Mouse (Mus musculus) lung, embryonic 14.5 days (tissue): ENCODE results near the gene Eef1akmt3. TPM values are rescaled to one million over a fixed set of nuclear protein-coding genes. Genes with fewer than 3 reads are reported as not detected.
"Not testable (repeated sequence)": the region's sequence is repeated elsewhere in the genome, so short reads cannot be mapped to it uniquely, and the experiment has no call there.

Experiments used
- ATAC-seq: fragments of 200-750 bp; cut with Nextera tagmentation; 2 replicates; pipeline ENCODE4 v1.8.0; 2017; ENCODE audit warnings: mild to moderate bottlenecking, moderate TSS enrichment, moderate library complexity; ENCODE audit not compliant: insufficient read depth
- DNase-seq: peaks from one replicate; pipeline ENCODE4 v3.0.0-alpha.2; 2015
- H3K27ac ChIP-seq: fragments of 300-500 bp; sonication (generic); 2 replicates; pipeline ENCODE4 v1.5.1; 2014; ENCODE audit warnings: low read depth, mild to moderate bottlenecking, moderate library complexity
- H3K27me3 ChIP-seq: fragments of 300-500 bp; sonication (generic); 2 replicates; pipeline ENCODE4 v1.6.1; 2014; ENCODE audit warnings: low read length, control low read depth; ENCODE audit not compliant: insufficient read depth
- H3K36me3 ChIP-seq: fragments of 300-500 bp; sonication (generic); 2 replicates; pipeline ENCODE4 v1.6.1; 2014; ENCODE audit warnings: control low read depth; ENCODE audit not compliant: insufficient read depth
- H3K4me1 ChIP-seq: fragments of 300-500 bp; sonication (generic); 2 replicates; pipeline ENCODE4 v1.6.1; 2014; ENCODE audit warnings: antibody characterized with exemption, control low read depth; ENCODE audit not compliant: insufficient read depth
- H3K4me2 ChIP-seq: fragments of 300-500 bp; sonication (generic); 2 replicates; pipeline ENCODE4 v1.6.1; 2014; ENCODE audit warnings: mild to moderate bottlenecking
- H3K4me3 ChIP-seq: fragments of 300-500 bp; sonication (generic); 2 replicates; pipeline ENCODE4 v1.5.1; 2014; ENCODE audit warnings: low read depth, low read length
- H3K9ac ChIP-seq: fragments of 300-500 bp; sonication (generic); 2 replicates; pipeline ENCODE4 v1.6.1; 2014
- H3K9me3 ChIP-seq: fragments of 300-500 bp; sonication (generic); 2 replicates; pipeline ENCODE4 v1.6.1; 2016; ENCODE audit warnings: low read depth, low read length, control low read depth
- CTCF ChIP-seq: IDR thresholded peaks from 2 replicates; pipeline ENCODE4 v1.5.1; 2016; ENCODE audit warnings: antibody characterized with exemption, low read depth
- WGBS: fragments of 180-500 bp; shearing (Covaris S2); extraction: QIAGEN DNeasy Blood & Tissue Kit; methylation state at CpG from one replicate; pipeline ENCODE4 v1.1.7; 2014; 5-methylcytosine and 5-hydroxymethylcytosine counted together
- polyA plus RNA-seq: library from polyadenylated mRNA; unstranded; fragments of >200 nt; fragmentation: Nextera tagmentation; extraction: Ambion mirVana; gene quantifications from 2 replicates; pipeline ENCODE4 v1.2.1, GENCODE M21; 2014

Eef1akmt3 gene
- polyA plus RNA-seq, 1 experiment from 2014 or later, result 0.74 TPM

DNA sequence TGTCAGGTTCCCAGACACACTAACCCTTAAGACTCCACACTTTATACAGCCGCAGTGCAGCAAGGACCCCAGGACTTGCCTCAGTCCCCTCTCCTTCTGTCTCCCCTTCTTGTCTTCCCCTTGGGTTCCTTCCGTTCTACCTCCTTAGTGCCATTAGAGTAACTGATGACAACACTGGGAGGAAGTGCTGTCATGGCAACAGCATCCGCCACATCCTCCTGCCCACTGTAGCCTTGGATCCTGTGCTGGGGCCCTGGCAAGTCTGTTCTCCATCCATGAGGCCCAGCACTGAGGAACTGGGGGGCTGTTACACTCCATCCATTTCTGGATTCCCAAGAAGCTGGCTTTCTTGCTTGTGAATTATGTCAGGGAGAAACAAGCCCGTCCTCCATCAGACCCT is 34.8 kb upstream of the Eef1akmt3 start:
- no peak for TF ChIP-seq CTCF
- no peaks in the 10 kb centered on the region for H3K36me3 ChIP-seq
- no peak overlapping the region for H3K4me2 ChIP-seq
- DNase-seq (no peak), ATAC-seq (no peak)
- no peak overlapping the region for H3K9ac ChIP-seq
- H3K4me3 ChIP-seq, result no peak overlapping the region
- H3K4me1 ChIP-seq, result 0 out of 2 replicates have a peak, but pooled peaks cover 1% of the 10 kb centered on the region
- H3K27me3 ChIP-seq, result peaks cover 42% of the 10 kb centered on the region
- WGBS, result 33% methylated on average over 4 of the region's 4 CpGs
- H3K9me3 ChIP-seq, result no peaks in the 10 kb centered on the region
- H3K27ac ChIP-seq, result no peak overlapping the region

DNA sequence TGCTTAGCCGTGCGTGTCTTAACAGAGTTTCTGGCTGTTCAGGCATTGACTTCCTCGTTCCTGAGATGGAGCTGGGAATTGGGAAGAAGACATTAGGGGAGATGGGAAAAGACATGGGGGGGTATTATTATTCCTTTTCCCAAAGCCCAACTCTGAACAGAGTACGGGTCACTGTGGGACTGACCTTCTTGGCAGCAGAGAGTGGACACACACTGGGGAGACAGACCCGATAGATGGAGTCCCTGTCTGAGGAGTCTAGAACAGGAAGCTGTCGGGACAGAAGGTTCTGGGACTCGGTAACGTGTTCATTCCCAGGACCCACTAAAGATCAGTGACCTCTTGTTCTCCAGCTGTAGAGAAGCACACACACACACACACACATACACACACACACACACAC is 34.3 kb upstream of the Eef1akmt3 start:
- Histone ChIP-seq H3K4me2 (no peak overlapping the region), H3K27ac (no peak overlapping the region), H3K9me3 (no peaks in the 10 kb centered on the region), H3K27me3 (peaks cover 37% of the 10 kb centered on the region), H3K36me3 (no peaks in the 10 kb centered on the region), H3K4me1 (0 out of 2 replicates have a peak, but pooled peaks cover 3% of the 10 kb centered on the region), H3K4me3 (no peak overlapping the region), H3K9ac (no peak overlapping the region)
- ATAC-seq, result no peak
- DNase-seq, result no peak
- 67% methylated on average over 8 of the region's 8 CpGs for WGBS
- TF ChIP-seq CTCF, result no peak

DNA sequence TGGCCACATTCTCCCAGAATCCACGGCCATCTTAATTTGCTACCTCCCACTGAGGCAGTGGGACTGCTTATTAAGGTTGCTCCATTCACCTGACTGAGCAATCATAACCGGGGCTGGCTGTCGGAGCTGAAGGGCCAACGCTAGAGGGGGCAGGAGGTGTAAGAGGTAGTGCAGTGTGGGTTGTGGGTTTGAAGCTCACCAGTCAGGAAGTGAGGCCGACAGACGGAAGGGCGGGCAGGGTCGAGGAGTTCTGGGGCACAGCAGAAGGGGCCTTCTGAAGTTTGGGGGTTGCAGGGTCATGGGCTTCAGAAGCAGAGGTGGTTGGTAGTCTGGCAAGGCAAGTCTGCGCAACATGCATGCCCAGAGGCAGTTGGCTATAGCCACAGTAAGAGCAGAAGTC is 33.8 kb upstream of the Eef1akmt3 start, which contains the start of gene Agap2:
Gene Agap2, plus strand, starts transcription at position 205 of the 400 bp plus-strand sequence.
- Histone ChIP-seq H3K4me1 (0 out of 2 replicates have a peak, but pooled peaks cover 3% of the 10 kb centered on the region), H3K9me3 (no peaks in the 10 kb centered on the region), H3K27me3 (peaks cover 32% of the 10 kb centered on the region), H3K4me2 (no peak within 1 kb of the TSS), H3K27ac (no peak within 1 kb of the TSS), H3K9ac (no peak within 1 kb of the TSS), H3K36me3 (no peaks in the 10 kb centered on the region), H3K4me3 (no peak within 1 kb of the TSS)
- no peak for DNase-seq
- WGBS, result 65% methylated on average over 9 of the region's 9 CpGs
- no peak for ATAC-seq
- peak; percentile 20; the same call in 1 of the 2 replicates for TF ChIP-seq CTCF

GRCm38 (mm10) chr10:127073981-127074380 is 32.7 kb upstream of the Eef1akmt3 start:
- no peak for TF ChIP-seq CTCF
- Histone ChIP-seq H3K27ac (no peak overlapping the region), H3K9ac (no peak overlapping the region), H3K4me2 (no peak overlapping the region), H3K4me1 (0 out of 2 replicates have a peak, but pooled peaks cover 8% of the 10 kb centered on the region), H3K36me3 (no peaks in the 10 kb centered on the region), H3K27me3 (peaks cover 21% of the 10 kb centered on the region), H3K4me3 (no peak overlapping the region), H3K9me3 (no peaks in the 10 kb centered on the region)
- no peak for ATAC-seq
- DNase-seq, result no peak
- 98% methylated on average over 1 of the region's 1 CpGs for WGBS

GRCm38 (mm10) chr10:127072969-127073368 is 31.7 kb upstream of the Eef1akmt3 start:
- WGBS, result 67% methylated on average over 2 of the region's 2 CpGs
- not testable (repeated sequence) for DNase-seq, ATAC-seq, H3K9me3 ChIP-seq, H3K9ac ChIP-seq, H3K4me3 ChIP-seq, H3K36me3 ChIP-seq, H3K27ac ChIP-seq, H3K4me2 ChIP-seq
- Histone ChIP-seq H3K27me3 (peaks cover 11% of the 10 kb centered on the region), H3K4me1 (peaks cover 11% of the 10 kb centered on the region; the same call in 1 of the 2 replicates)

GRCm38 (mm10) chr10:127072270-127072669 is 31.0 kb upstream of the Eef1akmt3 start:
- not testable (repeated sequence) for H3K9me3 ChIP-seq, ATAC-seq
- WGBS, result 77% methylated on average over 4 of the region's 4 CpGs

GRCm38 (mm10) chr10:127071203-127071602 is 29.9 kb upstream of the Eef1akmt3 start:
- whole genome bisulfite sequencing, result 69% methylated on average over 9 of the region's 9 CpGs
- Histone ChIP-seq H3K4me1 (peaks cover 11% of the 10 kb centered on the region; the same call in 1 of the 2 replicates), H3K27me3 (no peaks in the 10 kb centered on the region), H3K36me3 (peaks cover 26% of the 10 kb centered on the region), H3K27ac (no peak overlapping the region), H3K9ac (peak overlapping the region; percentile 71), H3K4me2 (peak overlapping the region; percentile 92), H3K9me3 (no peaks in the 10 kb centered on the region), H3K4me3 (peak overlapping the region; percentile 61)
- DNase-seq (no peak), ATAC-seq (no peak)
- no peak for TF ChIP-seq CTCF

More at GRCm38 (mm10) chr10:127072270-127072669, 31.0 kb upstream of the Eef1akmt3 start:
- not testable (repeated sequence) for DNase-seq, H3K4me3 ChIP-seq, H3K27ac ChIP-seq, H3K4me2 ChIP-seq, H3K27me3 ChIP-seq, H3K9ac ChIP-seq
- TF ChIP-seq CTCF, result 0 out of 2 replicates have a peak, but pooled peaks have one; percentile 16
- Histone ChIP-seq H3K36me3 (peaks cover 15% of the 10 kb centered on the region), H3K4me1 (peaks cover 11% of the 10 kb centered on the region; the same call in 1 of the 2 replicates)
